Mouse (Mus musculus) kidney, postnatal 4 days (tissue): ENCODE measurements around the gene Zbtb17.

Experiments used
- DNase-seq, 2 experiments: peaks; one replicate each; pipeline ENCODE4 v3.0.0; 2021; ENCODE audit warnings: mixed read lengths in 2 of 2

The Zbtb17 gene

GRCm38 (mm10) chr4:141460481-141460880, 16.0 kb downstream of the Zbtb17 start:
- no peak for DNase-seq

GRCm38 (mm10) chr4:141461088-141461487, 16.6 kb downstream of the Zbtb17 start:
- DNase-seq = no peak

- DNase-seq = no peak
These were observed 17.1 kb downstream of the Zbtb17 start for GRCm38 (mm10) chr4:141461576-141461975.

- DNase-seq = no peak
These were observed 19.0 kb downstream of the Zbtb17 start for GRCm38 (mm10) chr4:141463472-141463871.

GRCm38 (mm10) chr4:141464722-141465121, 20.3 kb downstream of the Zbtb17 start:
- no peak for DNase-seq

- no peak for DNase-seq
These were observed 21.2 kb downstream of the Zbtb17 start for GRCm38 (mm10) chr4:141465512-141466288.

GRCm38 (mm10) chr4:141466289-141466795, 21.9 kb downstream of the Zbtb17 start:
- DNase-seq = no peak

- DNase-seq = peak in 1 of 2 experiments; percentile 48
These were observed 22.6 kb downstream of the Zbtb17 start for GRCm38 (mm10) chr4:141466844-141467580.

GRCm38 (mm10) chr4:141467581-141467927, 23.1 kb downstream of the Zbtb17 start:
- no peak for DNase-seq

GRCm38 (mm10) chr4:141468576-141468975, 24.1 kb downstream of the Zbtb17 start:
- DNase-seq = no peak

GRCm38 (mm10) chr4:141469343-141469742, 24.9 kb downstream of the Zbtb17 start:
- no peak for DNase-seq

GRCm38 (mm10) chr4:141471491-141471890, 27.0 kb downstream of the Zbtb17 start:
- DNase-seq = no peak

GRCm38 (mm10) chr4:141472641-141473321, 28.3 kb downstream of the Zbtb17 start:
- no peak for DNase-seq

GRCm38 (mm10) chr4:141474431-141474830, 30.0 kb downstream of the Zbtb17 start:
- DNase-seq = no peak

GRCm38 (mm10) chr4:141477681-141478102, 33.2 kb downstream of the Zbtb17 start:
- DNase-seq = peak in 1 of 2 experiments; percentile 60

- no peak for DNase-seq
These were observed 33.8 kb downstream of the Zbtb17 start for GRCm38 (mm10) chr4:141478225-141478624.

- no peak for DNase-seq
These were observed 34.3 kb downstream of the Zbtb17 start for GRCm38 (mm10) chr4:141478794-141479193.

GRCm38 (mm10) chr4:141479411-141479810, 35.0 kb downstream of the Zbtb17 start:
- DNase-seq = no peak

GRCm38 (mm10) chr4:141484071-141484470, 39.6 kb downstream of the Zbtb17 start:
- no peak for DNase-seq

GRCm38 (mm10) chr4:141487581-141487980, 43.1 kb downstream of the Zbtb17 start:
- no peak for DNase-seq

GRCm38 (mm10) chr4:141488670-141489069, 44.2 kb downstream of the Zbtb17 start:
- DNase-seq = peak; percentile 52 to 56

- peak in 1 of 2 experiments; percentile 26 for DNase-seq
These were observed 56.2 kb downstream of the Zbtb17 start for GRCm38 (mm10) chr4:141500637-141501036.

- no peak for DNase-seq
These were observed 56.6 kb downstream of the Zbtb17 start for GRCm38 (mm10) chr4:141501058-141501457.
